Mouse (Mus musculus) cortical plate, adult 2 months (tissue): ENCODE data around the gene Nwd1.

Source experiments
- CTCF ChIP-seq: fragments of 200-500 bp; IDR thresholded peaks from 2 replicates; pipeline ENCODE4 v1.5.1; 2011; ENCODE audit warnings: mild to moderate bottlenecking, control low read depth, low read length; ENCODE audit not compliant: insufficient read depth; ENCODE audit errors: extremely low read depth
- POLR2A ChIP-seq: fragments of 200-500 bp; IDR thresholded peaks from 2 replicates; pipeline ENCODE4 v1.6.1; 2011; ENCODE audit warnings: mild to moderate bottlenecking, low read length, control low read depth; ENCODE audit not compliant: insufficient read depth; ENCODE audit errors: extremely low read depth

DNA sequence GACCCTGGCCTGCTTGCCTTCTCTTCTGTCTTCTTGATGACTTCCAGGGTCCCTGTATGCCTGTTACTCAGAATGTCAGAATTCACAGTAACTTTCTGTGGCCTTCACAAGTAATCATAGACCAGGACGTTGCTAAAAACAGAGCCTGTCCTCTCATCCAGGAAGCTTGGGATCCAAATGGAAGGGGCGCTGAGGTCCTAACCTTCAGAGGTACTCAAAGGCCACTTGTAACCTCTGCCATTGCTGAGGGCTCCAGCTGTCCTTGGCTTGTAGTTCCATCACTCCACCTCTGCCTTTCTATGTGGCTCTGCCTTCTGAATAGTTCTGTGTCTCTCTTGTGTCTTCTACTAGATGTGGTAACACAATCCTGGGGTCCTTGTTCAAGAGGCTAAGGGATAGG lies 107.3 kb downstream of the Nwd1 start:
- TF ChIP-seq CTCF (no peak), POLR2A (no peak)
